In the genomic region with DNA sequence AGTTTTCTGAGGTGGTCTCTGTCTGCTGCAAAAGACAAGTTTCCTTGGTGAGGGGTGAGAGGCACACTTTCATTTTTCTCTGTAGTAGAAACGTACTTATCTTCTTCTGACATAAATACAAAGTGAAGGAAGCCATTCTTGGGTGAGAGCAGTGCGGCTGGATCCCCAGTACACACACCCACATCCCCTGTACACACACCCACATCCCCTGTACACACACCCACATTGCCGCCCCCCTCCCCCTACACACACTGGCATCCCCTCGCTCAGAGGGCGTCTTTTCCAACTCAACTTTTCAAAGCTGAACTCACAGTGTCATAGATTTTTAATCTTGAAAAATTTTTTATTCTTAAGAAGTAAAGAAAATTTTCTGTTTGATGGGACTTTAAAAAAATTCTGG, we compare ENCODE assay signal across 26 mouse cellular contexts. TPM values are rescaled to one million over a fixed set of nuclear protein-coding genes. Genes with fewer than 3 reads are reported as not detected.
DNase-seq lines count a peak whose midpoint lies in the region; ATAC-seq and TF ChIP-seq lines count a peak whose summit lies in the region.
"Had no signal": no experiment of that assay in that cellular context is flagged by ENCODE, and none has a peak within 500 bp of the region (broad histone marks: within the 10 kb centered on the region; RNA-seq: fewer than 3 reads in every experiment).

No protein-coding gene starts in this region.

- H3K36me3 ChIP-seq in heart, embryonic 11.5 days (ENCODE audit: control insufficient read depth, insufficient read depth, low read length) = no peaks in the 10 kb centered on the region
- peaks cover 11% of the 10 kb centered on the region; the same call in 1 of the 2 replicates for H3K36me3 ChIP-seq in heart, postnatal 0 days (replicated peaks; ENCODE audit: control insufficient read depth, insufficient read depth, low read length)
- H3K36me3 ChIP-seq in intestine, postnatal 0 days (ENCODE audit: control insufficient read depth, insufficient read depth) = peaks cover 5% of the 10 kb centered on the region; the same call in 1 of the 2 replicates
- H3K36me3 ChIP-seq: embryonic facial prominence, embryonic 10.5 days; embryonic facial prominence, embryonic 15.5 days; forebrain, embryonic 12.5 days; hindbrain, embryonic 12.5 days; limb, embryonic 12.5 days; liver, embryonic 15.5 days; midbrain, embryonic 12.5 days had no signal

- TF ChIP-seq EP300 in heart, postnatal 0 days (IDR thresholded peaks at IDR 0.05; ENCODE audit: low read depth) = no peak

- no peaks in the 10 kb centered on the region for H3K9me3 ChIP-seq in heart, embryonic 11.5 days (replicated peaks; ENCODE audit: control insufficient read depth, low read length)
- H3K9me3 ChIP-seq in heart, postnatal 0 days (replicated peaks; ENCODE audit: control insufficient read depth, low read length) = no peaks in the 10 kb centered on the region
- no peaks in the 10 kb centered on the region for H3K9me3 ChIP-seq in intestine, postnatal 0 days (ENCODE audit: control insufficient read depth)
- H3K9me3 ChIP-seq: embryonic facial prominence, embryonic 10.5 days; embryonic facial prominence, embryonic 15.5 days; forebrain, embryonic 12.5 days; hindbrain, embryonic 12.5 days; limb, embryonic 12.5 days; liver, embryonic 15.5 days; midbrain, embryonic 12.5 days had no signal

- TF ChIP-seq CTCF in heart, postnatal 0 days (IDR thresholded peaks at IDR 0.05; ENCODE audit: low read depth) = no peak
- no peak for TF ChIP-seq CTCF in cerebellum, adult 2 months (IDR thresholded peaks at IDR 0.05; ENCODE audit: borderline replicate concordance, insufficient read depth, low read depth, low read length)
- TF ChIP-seq CTCF in intestine, postnatal 0 days (IDR thresholded peaks at IDR 0.05; ENCODE audit: low read depth) = no peak

- no peak overlapping the region for H3K9ac ChIP-seq in heart, embryonic 11.5 days (ENCODE audit: low read depth, low read length)
- no peak overlapping the region for H3K9ac ChIP-seq in heart, postnatal 0 days (replicated peaks; ENCODE audit: low read depth, low read length)
- H3K9ac ChIP-seq in intestine, postnatal 0 days (ENCODE audit: low read depth, low read length) = no peak overlapping the region
- H3K9ac ChIP-seq: embryonic facial prominence, embryonic 15.5 days; forebrain, embryonic 12.5 days; forebrain, postnatal 0 days; hindbrain, embryonic 12.5 days; limb, embryonic 12.5 days; liver, embryonic 15.5 days; lung, embryonic 14.5 days; midbrain, embryonic 12.5 days had no signal

- 74% methylated on average over 5 of the region's 5 CpGs for WGBS in heart, embryonic 11.5 days (ENCODE audit: insufficient replicate concordance)
- 71% methylated on average over 5 of the region's 5 CpGs for WGBS in heart, postnatal 0 days
- 94% methylated on average over 5 of the region's 5 CpGs for WGBS in cerebellum, adult 2 months
- WGBS in intestine, postnatal 0 days = 74% methylated on average over 5 of the region's 5 CpGs

- DNase-seq in heart, adult 9 months (ENCODE audit: low spot score in 2 of 2) = no peak
- no peak for DNase-seq in heart, postnatal 0 days (ENCODE audit: low spot score)
- DNase-seq in heart, adult 8-10 months (ENCODE audit: low spot score) = no peak
- DNase-seq in CD4-positive, CD25-positive, alpha-beta regulatory T cell, adult 2 months (ENCODE audit: low read depth, low spot score) = peak; percentile 56
- peak; percentile 56 for DNase-seq in thymus, postnatal 14 days
- DNase-seq in cerebellum, adult 2 months = no peak
- DNase-seq: adrenal gland, adult 2 months; adrenal gland, postnatal 36 days; cerebellum, adult 18-20 months; cerebellum, postnatal 25 days; forebrain, postnatal 0 days; kidney, postnatal 14 days; lung, embryonic 14.5 days had no signal

- H3K4me2 ChIP-seq in heart, embryonic 11.5 days = no peak overlapping the region
- H3K4me2 ChIP-seq in heart, postnatal 0 days (ENCODE audit: low read depth, low read length) = no peak overlapping the region
- no peak overlapping the region for H3K4me2 ChIP-seq in intestine, postnatal 0 days (replicated peaks; ENCODE audit: low read depth)
- H3K4me2 ChIP-seq: embryonic facial prominence, embryonic 15.5 days; forebrain, embryonic 12.5 days; hindbrain, embryonic 12.5 days; limb, embryonic 12.5 days; liver, embryonic 15.5 days; lung, embryonic 14.5 days; midbrain, embryonic 12.5 days had no signal

- no peak for ATAC-seq in heart, embryonic 11.5 days (replicated peaks; ENCODE audit: insufficient number of reproducible peaks, low FRiP score, low TSS enrichment)
- ATAC-seq in heart, postnatal 0 days (ENCODE audit: insufficient read depth, low read depth) = no peak
- ATAC-seq in intestine, postnatal 0 days = no peak
- ATAC-seq: activated CD4-positive, CD25-positive, alpha-beta regulatory T cell, adult 4 months; forebrain, postnatal 0 days; hindbrain, postnatal 0 days; intestine, embryonic 16.5 days had no signal

- H3K4me1 ChIP-seq in heart, embryonic 11.5 days (ENCODE audit: control insufficient read depth, insufficient read depth, low read length) = peaks cover 30% of the 10 kb centered on the region
- H3K4me1 ChIP-seq in heart, postnatal 0 days (ENCODE audit: control insufficient read depth, insufficient read depth) = peaks cover 38% of the 10 kb centered on the region
- H3K4me1 ChIP-seq in cerebellum, adult 2 months (ENCODE audit: control insufficient read depth, insufficient read depth, low read length) = peaks cover 5% of the 10 kb centered on the region; the same call in 1 of the 2 replicates
- H3K4me1 ChIP-seq in intestine, postnatal 0 days (replicated peaks; ENCODE audit: control insufficient read depth, insufficient read depth, low read length) = no peaks in the 10 kb centered on the region; the same call in 1 of the 2 replicates
- H3K4me1 ChIP-seq: embryonic facial prominence, embryonic 15.5 days; limb, embryonic 12.5 days had no signal

- no peak for TF ChIP-seq POLR2A in cerebellum, adult 2 months (IDR thresholded peaks at IDR 0.05; ENCODE audit: borderline replicate concordance, insufficient read depth, low read length)

- no peaks in the 10 kb centered on the region for H3K27me3 ChIP-seq in heart, embryonic 11.5 days (ENCODE audit: control insufficient read depth, insufficient read depth, low read length)
- H3K27me3 ChIP-seq in heart, postnatal 0 days (ENCODE audit: control insufficient read depth, insufficient read depth, low read length) = no peaks in the 10 kb centered on the region
- no peaks in the 10 kb centered on the region for H3K27me3 ChIP-seq in cerebellum, adult 2 months (ENCODE audit: control insufficient read depth, insufficient read depth, low read length)
- no peaks in the 10 kb centered on the region for H3K27me3 ChIP-seq in intestine, postnatal 0 days (replicated peaks; ENCODE audit: control insufficient read depth, insufficient read depth, low read length)
- H3K27me3 ChIP-seq: embryonic facial prominence, embryonic 15.5 days; forebrain, embryonic 12.5 days; hindbrain, embryonic 12.5 days; limb, embryonic 12.5 days; liver, embryonic 15.5 days; midbrain, embryonic 12.5 days had no signal

- 0 out of 2 replicates have a peak overlapping the region, but pooled peaks have one; percentile 88 for H3K27ac ChIP-seq in heart, embryonic 11.5 days (ENCODE audit: low read depth, low read length)
- peak overlapping the region; percentile 57; the same call in 1 of the 2 replicates for H3K27ac ChIP-seq in heart, postnatal 0 days (ENCODE audit: low read depth)
- no peak overlapping the region for H3K27ac ChIP-seq in cerebellum, adult 2 months (ENCODE audit: insufficient read depth, low read length)
- no peak overlapping the region for H3K27ac ChIP-seq in intestine, postnatal 0 days (ENCODE audit: low read depth, low read length)
- H3K27ac ChIP-seq: embryonic facial prominence, embryonic 10.5 days; embryonic facial prominence, embryonic 15.5 days; forebrain, embryonic 12.5 days; hindbrain, embryonic 12.5 days; hindbrain, postnatal 0 days; left cerebral cortex, adult 2 months; limb, embryonic 12.5 days; liver, embryonic 15.5 days; midbrain, embryonic 12.5 days had no signal

- H3K4me3 ChIP-seq in heart, embryonic 11.5 days (ENCODE audit: low read depth, low read length) = no peak overlapping the region
- no peak overlapping the region for H3K4me3 ChIP-seq in heart, postnatal 0 days (ENCODE audit: low read depth, low read length)
- no peak overlapping the region for H3K4me3 ChIP-seq in cerebellum, adult 2 months (replicated peaks; ENCODE audit: insufficient read depth, low read depth, low read length)
- H3K4me3 ChIP-seq in intestine, postnatal 0 days (ENCODE audit: low read depth, low read length) = no peak overlapping the region
- H3K4me3 ChIP-seq: embryonic facial prominence, embryonic 10.5 days; embryonic facial prominence, embryonic 15.5 days; forebrain, embryonic 12.5 days; hindbrain, embryonic 12.5 days; left cerebral cortex, adult 2 months; limb, embryonic 12.5 days; liver, embryonic 15.5 days; midbrain, embryonic 12.5 days had no signal

RNA-seq across cellular contexts. Expression of a gene that starts 29.8 kb away (rescaled TPM):
- 29.7 and 32.8 TPM in 2 replicates for polyA plus RNA-seq in heart, embryonic 11.5 days (2014; fragmentation: Nextera tagmentation; extraction: Ambion mirVana)
- 30.1 and 36.0 TPM in 2 replicates for total RNA-seq in heart, postnatal 0 days (2014; rRNA removed; ENCODE audit: low replicate concordance)
- 19.8 and 20.6 TPM in 2 replicates for polyA plus RNA-seq in heart, postnatal 0 days (2015; fragmentation: Nextera tagmentation; extraction: Ambion mirVana)
- 10 to 100 TPM; 15.8 to 19.3 (median 16.8) TPM for total RNA-seq in heart, adult 8-10 months (2022)
- polyA plus RNA-seq in cerebellum, adult 2 months (2012; rRNA removed) = 8.8 and 9.8 TPM in 2 replicates
- polyA plus RNA-seq in intestine, postnatal 0 days (2015; fragmentation: Nextera tagmentation; extraction: Ambion mirVana) = 18.6 and 20.9 TPM in 2 replicates

Comparison
In these comparisons a context has a peak if more than half of its experiments do, and no peak if none do; other contexts are left out.
1. H3K27ac ChIP-seq: peak in heart, embryonic 11.5 days (single experiment) and heart, postnatal 0 days (single experiment); none in cerebellum, adult 2 months (single experiment) and intestine, postnatal 0 days (single experiment).
2. DNase-seq: peak in CD4-positive, CD25-positive, alpha-beta regulatory T cell, adult 2 months (single experiment) and thymus, postnatal 14 days (single experiment); none in heart, adult 9 months (0 of 2), heart, postnatal 0 days (single experiment), heart, adult 8-10 months (single experiment) and cerebellum, adult 2 months (0 of 2).